Mouse (Mus musculus): ENCODE data around the gene Ergic1.

Gene Ergic1

DNA sequence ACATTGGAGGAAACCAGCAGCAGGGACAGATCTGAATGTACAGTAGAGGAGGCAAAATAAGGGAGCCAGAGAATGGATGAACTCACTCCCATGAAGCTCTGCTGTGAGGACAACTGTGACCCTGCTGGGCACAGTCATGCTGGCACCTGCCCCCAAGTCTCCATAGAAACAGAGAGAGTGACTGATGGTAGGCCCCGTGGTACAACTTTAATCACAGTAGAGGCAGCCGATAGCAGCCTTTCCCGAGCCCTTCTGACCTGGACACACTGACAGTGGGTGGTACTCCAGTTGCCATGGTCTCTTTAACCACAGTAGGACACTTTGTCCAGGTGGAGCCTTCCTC, 98.3 kb downstream of the Ergic1 start:
- DNase-seq (ENCODE audit: low read depth, low spot score) = no peak

DNA sequence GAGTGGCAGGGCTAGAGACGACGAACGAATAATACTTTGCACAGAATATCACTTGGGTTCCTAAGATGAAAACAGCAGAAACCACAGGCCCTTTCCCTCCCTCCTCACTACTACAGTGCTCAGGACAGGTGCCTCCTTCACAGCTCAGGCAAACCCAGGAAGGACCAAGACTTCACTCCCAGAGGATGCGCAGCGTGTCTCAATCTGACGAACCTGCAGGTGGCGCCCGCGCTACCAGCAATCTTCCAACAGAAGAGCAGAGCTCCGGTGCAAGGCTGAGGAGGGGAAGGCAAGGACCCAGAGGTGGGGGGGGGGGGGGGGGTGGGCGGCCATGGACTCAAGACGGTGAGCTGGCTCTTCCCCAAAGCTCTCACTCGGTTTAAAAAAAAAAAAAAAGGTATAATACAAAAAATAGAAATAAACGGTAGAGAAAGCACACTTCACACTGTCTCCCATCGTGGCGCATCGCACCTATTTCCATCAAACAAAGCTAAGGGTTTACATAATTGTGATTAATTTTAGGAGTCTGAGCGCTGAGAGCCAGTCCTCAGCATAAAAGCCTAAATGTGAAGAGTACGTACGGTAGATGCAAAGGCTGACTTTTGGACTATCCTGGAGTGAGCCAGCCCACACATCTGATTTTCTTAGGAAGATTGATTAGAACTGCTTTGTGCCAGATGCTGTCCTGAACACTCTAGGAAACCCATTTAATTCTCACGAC, 99.1 kb downstream of the Ergic1 start:
- no peak for DNase-seq (ENCODE audit: low read depth, low spot score)

DNA sequence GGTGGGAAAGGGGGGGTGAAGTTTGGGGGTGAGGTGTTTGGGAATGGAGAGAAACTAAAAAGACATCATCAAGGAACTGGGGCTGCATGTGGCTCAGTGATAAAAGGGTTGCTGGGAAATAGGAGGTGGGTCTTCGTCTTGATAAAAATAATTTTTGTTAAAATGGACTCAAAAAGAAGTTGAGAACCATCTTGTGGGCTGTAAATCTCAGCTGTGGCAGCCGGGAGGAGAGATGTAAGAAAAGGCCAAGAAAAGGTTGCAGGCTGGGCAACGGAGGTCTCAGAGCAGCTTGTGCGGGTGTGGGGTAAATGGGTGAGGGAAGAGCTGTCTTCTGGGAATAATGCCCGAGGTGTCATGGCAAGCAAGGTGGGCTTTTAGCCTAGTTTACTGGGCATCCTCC, 100.9 kb downstream of the Ergic1 start:
- no peak for DNase-seq (ENCODE audit: low read depth, low spot score)

DNA sequence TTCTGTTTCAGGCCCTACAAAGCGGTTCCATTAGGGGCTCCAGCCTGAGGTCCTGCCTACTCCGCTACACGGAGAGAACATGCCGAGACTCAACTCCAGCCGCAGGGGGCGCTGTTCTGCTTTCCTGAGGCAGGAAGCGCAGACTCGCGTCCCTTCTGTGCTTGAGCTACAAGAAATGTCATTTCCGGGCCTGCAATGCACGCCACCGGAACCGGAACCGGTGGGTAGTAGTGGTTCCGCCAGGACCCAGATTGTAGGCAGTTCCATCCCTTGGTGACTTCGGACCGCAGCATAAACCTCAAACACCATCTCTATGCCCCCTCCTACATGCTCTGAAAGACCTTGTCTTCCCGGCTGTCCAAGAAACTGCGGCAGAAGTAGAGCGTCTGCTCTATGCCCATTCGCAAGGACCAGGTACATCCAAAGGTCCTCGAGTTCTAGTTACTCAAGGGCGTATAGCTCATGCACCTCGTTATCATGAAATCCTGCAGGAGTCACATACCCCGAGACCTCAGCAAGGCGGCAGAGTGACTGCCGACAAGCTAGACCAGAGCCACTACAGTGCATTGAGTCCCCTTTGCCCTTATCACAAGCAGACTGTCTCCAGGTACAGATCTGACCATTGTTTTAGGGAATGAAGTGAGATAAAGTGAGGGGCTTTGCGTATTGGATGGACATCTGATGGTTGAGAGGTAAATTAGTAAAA, 101.8 kb downstream of the Ergic1 start, which contains the start of gene Atp6v0e:
TSS of gene Atp6v0e (plus strand) at position 254 of the 706 bp plus-strand sequence.
- DNase-seq (ENCODE audit: low read depth, low spot score) = peak; percentile 96

DNA sequence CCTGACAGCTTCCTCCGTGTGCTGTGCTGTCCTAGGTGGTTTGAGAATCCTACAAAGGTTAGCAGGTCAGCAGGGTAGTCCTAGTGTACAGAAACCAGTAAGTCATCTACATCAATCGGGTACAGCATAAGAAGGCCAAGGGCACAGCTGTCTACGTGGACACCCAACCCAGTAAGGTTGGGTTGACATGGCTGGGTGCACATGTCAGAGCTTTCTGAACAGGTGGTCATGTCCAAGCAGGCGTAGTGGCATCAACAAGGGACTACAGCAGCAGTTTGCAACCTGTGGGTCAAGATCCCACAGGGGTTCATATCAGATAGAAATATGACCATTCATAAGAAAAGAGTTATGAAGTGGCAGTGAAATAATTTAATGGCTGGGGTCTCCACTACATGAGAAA, 104.3 kb downstream of the Ergic1 start:
- no peak for DNase-seq (ENCODE audit: low read depth, low spot score)

DNA sequence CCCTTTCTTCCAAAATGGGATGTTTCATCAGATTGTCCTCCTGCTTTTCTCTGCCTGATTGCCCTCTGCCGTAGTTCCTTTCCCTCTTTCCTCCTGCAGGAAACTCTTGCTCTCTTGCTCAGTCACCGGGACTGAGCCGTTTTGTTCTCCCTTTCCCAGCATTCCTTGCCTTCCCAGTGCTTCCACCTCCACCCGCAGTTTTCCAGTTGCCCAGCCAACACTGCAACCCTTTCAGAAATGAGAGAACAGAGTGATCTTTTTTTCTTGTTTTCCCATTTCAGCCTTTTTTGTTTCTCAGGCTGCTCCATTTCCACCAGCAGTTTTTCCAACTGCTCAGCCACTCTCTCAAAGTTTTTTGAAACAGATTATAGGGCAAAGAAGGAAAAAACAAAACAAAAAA, 110.0 kb downstream of the Ergic1 start:
- no peak for DNase-seq (ENCODE audit: low read depth, low spot score)

GRCm38 (mm10) chr17:26675845-26676244, 114.6 kb downstream of the Ergic1 start:
- no peak for DNase-seq (ENCODE audit: low read depth, low spot score)

GRCm38 (mm10) chr17:26676252-26676615, 114.9 kb downstream of the Ergic1 start:
- DNase-seq (ENCODE audit: low read depth, low spot score) = peak; percentile 81

DNA sequence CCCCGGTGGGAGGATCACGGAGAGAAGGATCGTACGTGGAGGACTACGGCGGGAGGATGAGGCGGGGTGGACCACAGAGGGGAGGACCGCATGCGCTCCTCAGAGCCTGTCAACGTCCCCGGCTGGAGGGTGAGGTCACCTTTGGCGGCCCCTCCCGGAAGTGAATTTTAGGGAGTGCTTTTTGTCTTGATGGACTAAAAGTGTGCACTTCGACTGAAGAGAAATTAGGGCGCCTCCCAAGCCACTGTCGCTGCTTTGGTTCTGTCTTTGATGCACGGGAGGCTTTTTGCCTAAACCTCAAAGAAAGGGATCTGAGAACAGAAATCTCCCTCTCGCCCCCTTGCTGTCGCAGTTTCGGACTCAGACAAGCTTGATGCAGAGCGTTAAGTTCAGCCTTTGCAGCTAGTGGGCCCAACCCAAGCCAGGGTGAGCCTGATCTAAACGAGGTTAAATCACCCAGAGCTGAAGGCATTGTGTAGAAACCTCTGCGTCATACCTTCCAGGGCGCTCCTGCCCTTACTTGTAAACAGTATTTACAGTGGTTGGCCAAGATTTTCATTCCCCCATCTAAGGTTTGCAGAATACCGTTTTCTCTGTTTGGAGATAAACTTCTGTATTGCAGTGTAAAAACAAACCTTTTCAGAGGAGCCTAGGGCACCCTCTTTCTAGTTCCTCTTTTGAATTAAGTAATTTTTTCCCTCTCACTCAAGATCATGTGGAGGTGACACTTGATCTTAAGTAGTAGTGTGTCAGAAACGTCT, 115.5 kb downstream of the Ergic1 start:
- peak; percentile 65 for DNase-seq (ENCODE audit: low read depth, low spot score)

DNA sequence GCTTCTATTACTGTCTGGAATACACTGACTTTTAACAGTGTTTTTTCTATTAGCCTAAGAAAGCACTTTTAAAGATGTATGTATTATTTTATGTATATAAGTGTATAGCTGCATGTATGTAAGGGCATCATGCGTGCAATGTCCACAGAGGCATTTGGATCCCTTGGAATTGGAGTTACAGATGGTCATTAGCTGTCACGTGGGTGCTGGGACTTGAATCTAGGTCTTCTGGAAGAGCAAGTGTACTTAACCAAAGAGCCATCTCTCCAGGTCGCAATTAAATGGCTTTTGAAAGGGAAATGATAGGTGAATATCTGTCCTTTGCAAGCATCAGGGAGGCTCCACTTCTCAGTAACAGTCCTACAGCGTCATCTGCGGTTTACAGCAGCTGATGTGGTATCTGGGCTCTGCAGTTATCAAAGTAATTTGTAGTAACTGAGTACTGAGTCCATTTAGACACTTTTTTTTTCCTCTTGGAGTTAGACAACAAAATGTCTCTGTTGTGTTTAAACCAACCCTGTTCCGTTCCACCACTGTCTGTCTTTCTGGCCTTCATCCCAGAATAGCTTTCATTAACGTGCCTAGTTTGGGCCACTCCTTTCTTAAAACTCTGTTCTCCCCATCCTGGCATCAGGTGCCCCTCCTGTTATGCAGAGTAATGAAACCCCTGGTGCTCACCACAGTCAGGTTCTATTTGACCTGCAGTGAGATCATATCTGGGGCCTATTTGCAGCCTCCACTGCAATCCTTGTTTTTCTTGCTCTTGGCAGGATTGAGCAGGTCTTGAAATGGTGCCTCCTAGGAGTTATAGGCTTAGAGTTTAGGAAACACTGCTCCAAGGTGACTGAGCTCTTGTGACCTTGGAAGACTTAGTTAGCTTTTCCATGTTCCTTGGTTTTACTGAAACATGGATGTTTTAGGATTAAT, 116.7 kb downstream of the Ergic1 start:
- DNase-seq (ENCODE audit: low read depth, low spot score) = no peak

DNA sequence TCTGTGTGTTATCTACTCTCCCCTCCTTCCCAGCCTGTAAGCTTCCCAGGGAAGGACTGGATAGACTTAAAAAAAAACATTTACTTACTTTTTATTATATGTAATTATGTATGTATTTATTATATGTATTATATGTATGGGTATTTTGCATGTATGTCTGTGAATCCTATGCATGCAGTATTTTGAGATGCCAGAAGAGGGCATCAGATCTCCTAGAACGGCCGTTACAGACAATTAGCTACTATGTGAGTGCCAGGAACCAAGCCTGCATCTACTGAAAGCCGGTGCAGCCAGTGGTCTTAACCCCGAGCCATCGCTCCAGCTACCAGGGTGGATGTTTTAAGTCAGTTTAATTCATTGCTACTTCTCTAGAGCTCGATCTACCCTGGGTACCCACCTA, 120.0 kb downstream of the Ergic1 start:
- no peak for DNase-seq (ENCODE audit: low read depth, low spot score)

- DNase-seq (ENCODE audit: low read depth, low spot score) = no peak
Observed at GRCm38 (mm10) chr17:26686334-26687000, 125.2 kb downstream of the Ergic1 start.

DNA sequence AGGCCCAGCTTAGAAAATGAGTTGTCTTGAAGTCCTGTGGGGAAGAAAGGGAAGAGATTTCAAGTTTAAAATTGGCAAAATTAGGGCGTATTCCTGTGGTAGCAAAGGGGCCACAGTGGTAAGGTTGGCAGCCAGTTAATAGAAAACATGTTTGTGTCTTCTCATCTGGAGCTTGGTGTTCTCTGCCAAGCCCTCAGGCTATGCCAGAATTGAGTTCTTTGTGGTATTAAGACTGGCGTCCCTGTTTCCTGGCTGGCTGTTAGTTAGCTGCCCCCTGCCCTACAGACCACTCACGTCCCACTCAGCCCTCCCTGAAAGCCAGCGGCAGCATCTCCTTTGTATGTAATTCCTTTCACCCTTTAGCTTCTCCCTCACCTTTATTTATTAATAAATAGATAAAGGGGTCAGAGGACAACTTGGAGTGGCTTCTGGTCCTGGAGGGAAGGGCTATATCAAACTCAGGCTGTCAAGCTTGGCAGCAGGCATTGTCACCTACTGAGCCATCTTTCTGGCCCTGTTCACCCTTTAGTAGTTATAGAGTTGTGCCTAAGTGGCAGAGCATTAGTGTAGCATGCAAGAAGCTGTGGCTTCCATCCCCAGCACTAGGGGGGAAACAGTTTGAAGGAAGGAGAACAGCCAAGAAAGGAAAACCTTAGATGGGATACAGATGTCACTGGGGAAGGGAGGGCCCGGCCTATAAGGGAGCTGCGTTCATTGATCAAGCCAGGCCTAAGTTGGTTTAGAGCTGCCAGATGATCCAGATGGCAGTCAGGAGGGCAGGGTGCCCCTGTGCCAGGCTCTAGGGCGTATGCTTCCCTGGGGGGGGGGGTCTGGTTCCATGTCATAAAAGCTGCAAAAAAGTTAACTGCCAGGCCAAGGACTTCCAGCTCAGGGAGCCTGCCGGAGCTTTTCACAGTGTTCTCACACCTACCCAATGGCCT, 127.8 kb downstream of the Ergic1 start:
- no peak for DNase-seq (ENCODE audit: low read depth, low spot score)

DNA sequence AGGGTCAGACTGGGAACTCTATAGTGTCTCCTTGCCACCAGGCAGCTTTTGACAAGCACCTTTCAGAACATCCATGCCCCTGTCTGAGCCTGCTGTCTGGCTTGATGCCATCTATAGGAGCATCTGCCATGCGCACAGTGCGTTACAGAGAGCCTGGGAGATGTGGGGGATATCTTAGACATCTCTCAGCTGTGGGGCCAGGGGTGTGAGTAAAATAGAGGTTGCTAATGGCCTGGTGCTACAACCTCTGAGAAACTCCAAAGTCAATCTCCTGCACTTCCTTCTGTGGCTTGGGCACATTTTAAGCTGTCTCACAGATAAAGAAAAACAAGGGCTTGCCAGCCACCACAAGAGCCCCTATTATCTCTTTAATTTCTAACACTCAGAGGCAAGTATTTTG, 128.5 kb downstream of the Ergic1 start:
- no peak for DNase-seq (ENCODE audit: low read depth, low spot score)

- no peak for DNase-seq (ENCODE audit: low read depth, low spot score)
Observed at GRCm38 (mm10) chr17:26690236-26690635, 128.9 kb downstream of the Ergic1 start.

GRCm38 (mm10) chr17:26691110-26691509, 129.8 kb downstream of the Ergic1 start:
- DNase-seq (ENCODE audit: low read depth, low spot score) = peak; percentile 71

- DNase-seq (ENCODE audit: low read depth, low spot score) = no peak
Observed at GRCm38 (mm10) chr17:26693424-26693823, 132.1 kb downstream of the Ergic1 start.

DNA sequence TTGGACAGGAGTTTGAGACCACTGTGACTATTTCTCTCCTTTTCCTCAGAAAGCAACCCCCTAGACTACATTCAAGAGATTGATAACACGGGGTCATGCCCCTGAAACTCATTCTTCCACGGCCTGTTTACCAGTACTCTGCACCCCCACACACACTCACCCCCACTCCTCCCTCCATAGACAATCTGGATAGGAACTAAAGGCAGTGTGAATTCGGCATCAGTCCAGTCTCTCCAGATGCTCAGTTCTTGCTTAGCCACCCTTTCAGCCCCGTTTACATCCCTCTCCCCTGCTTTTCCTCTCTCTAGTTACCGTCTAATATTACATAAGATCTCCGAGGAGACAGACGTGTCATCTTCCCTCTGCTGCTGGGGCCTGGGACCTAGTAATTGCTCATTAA, 132.9 kb downstream of the Ergic1 start:
- DNase-seq (ENCODE audit: low read depth, low spot score) = no peak

DNA sequence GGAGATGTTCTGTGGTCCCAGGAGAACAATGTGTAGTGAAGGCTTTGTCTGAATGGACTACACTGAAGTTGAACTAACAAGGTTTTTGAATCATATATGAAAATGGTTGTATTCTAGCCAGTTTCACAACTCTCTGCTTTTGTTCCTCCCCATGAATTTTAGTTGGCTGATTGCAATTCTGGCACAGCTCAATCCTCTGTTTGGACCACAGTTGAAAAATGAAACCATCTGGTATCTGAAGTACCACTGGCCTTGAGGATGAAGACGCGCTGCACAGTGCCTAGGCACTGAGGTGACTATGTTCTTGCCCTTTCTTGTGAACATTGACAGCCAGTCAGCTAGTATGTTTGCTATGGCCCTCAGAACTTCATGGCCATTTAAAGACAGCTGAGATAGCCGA, 133.9 kb downstream of the Ergic1 start:
- DNase-seq (ENCODE audit: low read depth, low spot score) = no peak

DNA sequence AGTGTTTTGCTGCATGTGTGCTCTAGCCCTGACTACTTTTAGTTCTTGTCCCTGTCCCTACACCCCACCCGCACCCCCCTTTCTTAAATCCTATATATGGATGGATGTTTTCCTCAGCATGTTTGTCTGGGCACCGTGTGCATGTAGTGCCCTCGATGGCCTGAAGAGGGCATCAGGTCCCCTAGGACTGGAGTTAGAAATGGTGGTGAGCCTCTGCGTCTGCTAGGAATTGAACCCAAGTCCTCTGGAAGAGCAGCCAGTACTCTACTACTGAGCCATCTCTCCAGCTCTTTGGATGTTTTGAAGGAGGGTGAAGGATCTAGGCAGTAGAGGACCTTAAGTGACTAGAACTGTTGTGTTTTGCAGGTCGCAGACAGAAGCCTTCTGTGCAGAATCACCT, 137.6 kb downstream of the Ergic1 start:
- DNase-seq (ENCODE audit: low read depth, low spot score) = no peak
